Comparison of ENCODE assay signal across 10 mouse cellular contexts in genomic region chr13:84613004-84613403, GRCm38 (mm10).
DNase-seq lines count a peak whose midpoint lies in the region; ATAC-seq and TF ChIP-seq lines count a peak whose summit lies in the region.
"Had no signal": no experiment of that assay in that cellular context is flagged by ENCODE, and none has a peak within 500 bp of the region (broad histone marks: within the 10 kb centered on the region; RNA-seq: fewer than 3 reads in every experiment).

No protein-coding gene starts in this region.

- H3K9me3 ChIP-seq in CH12.LX (replicated peaks; ENCODE audit: low read length) = no peaks in the 10 kb centered on the region
- no peaks in the 10 kb centered on the region for H3K9me3 ChIP-seq in forebrain, embryonic 11.5 days (ENCODE audit: control insufficient read depth, low read length)
- H3K9me3 ChIP-seq in neural tube, embryonic 11.5 days (ENCODE audit: control insufficient read depth, low read length) = no peaks in the 10 kb centered on the region
- no peaks in the 10 kb centered on the region for H3K9me3 ChIP-seq in intestine, embryonic 16.5 days (ENCODE audit: control insufficient read depth, low read length)
- H3K9me3 ChIP-seq: limb, embryonic 13.5 days; stomach, embryonic 15.5 days had no signal

- ATAC-seq in forebrain, embryonic 11.5 days (replicated peaks; ENCODE audit: low FRiP score) = peak; percentile 69; the same call in 1 of the 2 replicates
- no peak for ATAC-seq in neural tube, embryonic 11.5 days (ENCODE audit: insufficient read depth, low FRiP score, low TSS enrichment)
- ATAC-seq in intestine, embryonic 16.5 days = no peak

- dilution Hi-C loops in CH12.LX (cut with MboI; ENCODE audit: extremely low pct_ligation_motif_present, extremely low pct_unique_long_range_greater_than_20kb, low sequenced_read_pairs) = no loop called here

- H3K9ac ChIP-seq in CH12.LX (ENCODE audit: insufficient read depth, low read depth) = no peak overlapping the region
- no peak overlapping the region for H3K9ac ChIP-seq in forebrain, embryonic 11.5 days (ENCODE audit: low read length)
- no peak overlapping the region for H3K9ac ChIP-seq in neural tube, embryonic 11.5 days (ENCODE audit: low read length)
- no peak overlapping the region for H3K9ac ChIP-seq in intestine, embryonic 16.5 days (ENCODE audit: low read depth, low read length)
- H3K9ac ChIP-seq: limb, embryonic 13.5 days; stomach, embryonic 15.5 days had no signal

- no peak overlapping the region for H3K27ac ChIP-seq in CH12.LX (ENCODE audit: insufficient read depth, low read depth)
- no peak overlapping the region for H3K27ac ChIP-seq in forebrain, embryonic 11.5 days (ENCODE audit: low read depth, low read length)
- H3K27ac ChIP-seq in neural tube, embryonic 11.5 days (ENCODE audit: low read depth, low read length) = 0 out of 2 replicates have a peak overlapping the region, but pooled peaks have one; percentile 20
- H3K27ac ChIP-seq in intestine, embryonic 16.5 days (ENCODE audit: low read length) = no peak overlapping the region
- H3K27ac ChIP-seq: limb, embryonic 13.5 days; stomach, embryonic 15.5 days had no signal

- no peak for TF ChIP-seq EP300 in CH12.LX (IDR thresholded peaks at IDR 0.05; ENCODE audit: low read length)

- WGBS in forebrain, embryonic 11.5 days = 13% methylated on average over 2 of the region's 2 CpGs
- WGBS in neural tube, embryonic 11.5 days = 8% methylated on average over 2 of the region's 2 CpGs
- WGBS in intestine, embryonic 16.5 days = 53% methylated on average over 2 of the region's 2 CpGs

- no peak overlapping the region for H3K4me3 ChIP-seq in CH12.LX (replicated peaks in 1 of 3; ENCODE audit: low read depth in 2 of 3, low read length in 2 of 3, poor library complexity in 1 of 3)
- H3K4me3 ChIP-seq in forebrain, embryonic 11.5 days (ENCODE audit: low read depth, low read length) = no peak overlapping the region
- H3K4me3 ChIP-seq in neural tube, embryonic 11.5 days (ENCODE audit: low read depth, low read length) = no peak overlapping the region
- no peak overlapping the region for H3K4me3 ChIP-seq in intestine, embryonic 16.5 days (ENCODE audit: low read length)
- H3K4me3 ChIP-seq: limb, embryonic 13.5 days; stomach, embryonic 15.5 days had no signal

- peak; percentile 46 for TF ChIP-seq RAD21 in CH12.LX (IDR thresholded peaks at IDR 0.05; ENCODE audit: low read depth, low read length)

- TF ChIP-seq CTCF in CH12.LX (conservative IDR thresholded peaks at IDR 0.05 in 1 of 2, IDR thresholded peaks at IDR 0.05 in 1 of 2; ENCODE audit: low read depth in 2 of 2, low read length in 2 of 2) = peak in 1 of 2 experiments; percentile 38; a peak in 2 of 4 replicates

- H3K36me3 ChIP-seq in CH12.LX (replicated peaks in 1 of 2; ENCODE audit: control insufficient read depth in 1 of 2, insufficient read depth in 1 of 2, low read length in 1 of 2) = no peaks in the 10 kb centered on the region
- no peaks in the 10 kb centered on the region for H3K36me3 ChIP-seq in forebrain, embryonic 11.5 days (ENCODE audit: control insufficient read depth, insufficient read depth, low read length)
- H3K36me3 ChIP-seq in neural tube, embryonic 11.5 days (ENCODE audit: control insufficient read depth, insufficient read depth, low read length) = no peaks in the 10 kb centered on the region
- no peaks in the 10 kb centered on the region for H3K36me3 ChIP-seq in intestine, embryonic 16.5 days (ENCODE audit: control insufficient read depth, insufficient read depth, low read length)
- H3K36me3 ChIP-seq: limb, embryonic 13.5 days; stomach, embryonic 15.5 days had no signal

- H3K4me2 ChIP-seq in CH12.LX (ENCODE audit: insufficient read depth, low read depth, poor library complexity, severe bottlenecking) = no peak overlapping the region
- H3K4me2 ChIP-seq in forebrain, embryonic 11.5 days (ENCODE audit: low read depth, low read length, severe bottlenecking) = no peak overlapping the region
- H3K4me2 ChIP-seq in neural tube, embryonic 11.5 days (ENCODE audit: low read depth) = no peak overlapping the region
- no peak overlapping the region for H3K4me2 ChIP-seq in intestine, embryonic 16.5 days (ENCODE audit: low read depth, low read length)
- H3K4me2 ChIP-seq: limb, embryonic 13.5 days; stomach, embryonic 15.5 days had no signal

- H3K79me2 ChIP-seq in CH12.LX (replicated peaks; ENCODE audit: control insufficient read depth, extremely low read depth, insufficient read depth, poor library complexity, severe bottlenecking) = no peaks in the 10 kb centered on the region

- TF ChIP-seq POLR2A in CH12.LX (IDR thresholded peaks at IDR 0.05; ENCODE audit: low read depth, low read length) = no peak

- no peaks in the 10 kb centered on the region for H3K27me3 ChIP-seq in CH12.LX (replicated peaks)
- H3K27me3 ChIP-seq in forebrain, embryonic 11.5 days (ENCODE audit: control insufficient read depth, insufficient read depth, low read length) = no peaks in the 10 kb centered on the region
- no peaks in the 10 kb centered on the region for H3K27me3 ChIP-seq in neural tube, embryonic 11.5 days (ENCODE audit: control insufficient read depth, insufficient read depth, low read length)
- H3K27me3 ChIP-seq in intestine, embryonic 16.5 days (replicated peaks; ENCODE audit: control insufficient read depth, insufficient read depth, low read length) = no peaks in the 10 kb centered on the region
- H3K27me3 ChIP-seq: limb, embryonic 13.5 days; stomach, embryonic 15.5 days had no signal

- DNase-seq in 3T3-L1 (ENCODE audit: low read depth, low spot score) = peak; percentile 83
- no peak for DNase-seq in CH12.LX (ENCODE audit: extremely low read depth)
- DNase-seq in forebrain, embryonic 11.5 days (ENCODE audit: low spot score) = no peak
- DNase-seq in layer of hippocampus, postnatal 36 days = peak; percentile 44 to 57
- no peak for DNase-seq in neural tube, embryonic 11.5 days (ENCODE audit: low spot score)
- no peak for DNase-seq in spleen, postnatal 36 days (ENCODE audit: low spot score in 2 of 2)
- DNase-seq in ovary, postnatal 36 days (ENCODE audit: low spot score) = no peak

- in situ Hi-C loops in CH12.LX (cut with MboI; ENCODE audit: low pct_ligation_motif_present, low pct_unique_long_range_greater_than_20kb, low sequenced_read_pairs) = no loop called here

- H3K4me1 ChIP-seq in CH12.LX (ENCODE audit: control insufficient read depth in 1 of 2, insufficient read depth in 2 of 2) = no peaks in the 10 kb centered on the region; a peak in 1 of 4 replicates
- H3K4me1 ChIP-seq in forebrain, embryonic 11.5 days (replicated peaks; ENCODE audit: control insufficient read depth, insufficient read depth, low read length) = peaks cover 3% of the 10 kb centered on the region; the same call in 1 of the 2 replicates
- peaks cover 3% of the 10 kb centered on the region; the same call in 1 of the 2 replicates for H3K4me1 ChIP-seq in neural tube, embryonic 11.5 days (ENCODE audit: control insufficient read depth, insufficient read depth, low read length)
- no peaks in the 10 kb centered on the region for H3K4me1 ChIP-seq in intestine, embryonic 16.5 days (ENCODE audit: control insufficient read depth, insufficient read depth, low read length)
- H3K4me1 ChIP-seq: limb, embryonic 13.5 days; stomach, embryonic 15.5 days had no signal

TF ChIP-seq in CH12.LX, 34 proteins besides CTCF, POLR2A, EP300 and RAD21:
- TF ChIP-seq MXI1 (IDR thresholded peaks at IDR 0.05; ENCODE audit: low read depth, low read length) (no peak), SIN3A (IDR thresholded peaks at IDR 0.05; ENCODE audit: low read length) (no peak), MAX (IDR thresholded peaks at IDR 0.05; ENCODE audit: low read length) (no peak), MYC (IDR thresholded peaks at IDR 0.05; ENCODE audit: low read depth, low read length) (no peak), TBP (conservative IDR thresholded peaks at IDR 0.05; ENCODE audit: low read depth, low read length) (no peak), SMC3 (IDR thresholded peaks at IDR 0.05; ENCODE audit: low read depth, low read length) (peak; percentile 14; the same call in 1 of the 2 replicates), BHLHE40 (IDR thresholded peaks at IDR 0.05; ENCODE audit: low read depth, low read length) (no peak), HCFC1 (IDR thresholded peaks at IDR 0.05; ENCODE audit: low read depth, low read length) (no peak)

Comparison
In these comparisons a context has a peak if more than half of its experiments do, and no peak if none do; other contexts are left out.
1. DNase-seq: peak in 3T3-L1 (single experiment) and layer of hippocampus, postnatal 36 days (2 of 2); none in CH12.LX (single experiment), forebrain, embryonic 11.5 days (single experiment), neural tube, embryonic 11.5 days (single experiment), spleen, postnatal 36 days (0 of 2) and ovary, postnatal 36 days (single experiment).